Mouse (Mus musculus) neural tube, embryonic 14.5 days (tissue): ENCODE data around the gene Irx3. TPM values are rescaled to one million over a fixed set of nuclear protein-coding genes. Genes with fewer than 3 reads are reported as not detected.

Source experiments
- ATAC-seq: fragments of 200-750 bp; cut with Nextera tagmentation; 2 replicates; pipeline ENCODE4 v1.8.0; 2017; ENCODE audit warnings: low read depth, mild to moderate bottlenecking, moderate TSS enrichment, moderate library complexity
- H3K27ac ChIP-seq: fragments of 300-500 bp; sonication (generic); 2 replicates; pipeline ENCODE4 v1.5.1; 2014; ENCODE audit warnings: low read depth, mild to moderate bottlenecking, control low read depth, low read length, moderate library complexity, mixed read lengths
- H3K27me3 ChIP-seq: fragments of 300-500 bp; sonication (generic); 2 replicates; pipeline ENCODE4 v1.6.1; 2014; ENCODE audit warnings: low read length; ENCODE audit not compliant: control insufficient read depth, insufficient read depth
- H3K36me3 ChIP-seq: fragments of 300-500 bp; sonication (generic); 2 replicates; pipeline ENCODE4 v1.6.1; 2014; ENCODE audit warnings: low read length, mixed read lengths; ENCODE audit not compliant: control insufficient read depth, insufficient read depth
- H3K4me1 ChIP-seq: fragments of 300-500 bp; sonication (generic); 2 replicates; pipeline ENCODE4 v1.6.1; 2014; ENCODE audit warnings: low read length; ENCODE audit not compliant: control insufficient read depth, insufficient read depth
- H3K4me2 ChIP-seq: fragments of 300-500 bp; sonication (generic); 2 replicates; pipeline ENCODE4 v1.6.1; 2014; ENCODE audit warnings: mild to moderate bottlenecking, low read depth, low read length, control low read depth
- H3K4me3 ChIP-seq: fragments of 300-500 bp; sonication (generic); 2 replicates; pipeline ENCODE4 v1.5.1; 2014; ENCODE audit warnings: low read depth, low read length, control low read depth, mixed read lengths
- H3K9ac ChIP-seq: fragments of 300-500 bp; sonication (generic); replicated peaks from 2 replicates; pipeline ENCODE4 v1.6.1; 2014; ENCODE audit warnings: low read depth, mild to moderate bottlenecking, control low read depth, low read length, mixed read lengths
- H3K9me3 ChIP-seq: fragments of 300-500 bp; sonication (generic); 2 replicates; pipeline ENCODE4 v1.6.1; 2016; ENCODE audit warnings: low read length; ENCODE audit not compliant: control insufficient read depth
- WGBS: fragments of 180-500 bp; shearing (Covaris S2); extraction: QIAGEN DNeasy Blood & Tissue Kit; methylation state at CpG from one replicate; pipeline ENCODE4 v1.1.7; 2014; 5-methylcytosine and 5-hydroxymethylcytosine counted together
- polyA plus RNA-seq: library from polyadenylated mRNA; unstranded; fragments of >200 nt; fragmentation: Nextera tagmentation; extraction: Ambion mirVana; gene quantifications from 2 replicates; pipeline ENCODE4 v1.2.1, GENCODE M21; 2014

Irx3 gene
- polyA plus RNA-seq, 1 experiment from 2014 or later, result 4.1 TPM

- ATAC-seq, result no peak
- Histone ChIP-seq H3K4me2 (no peak overlapping the region), H3K9ac (no peak overlapping the region), H3K27me3 (no peaks in the 10 kb centered on the region), H3K4me3 (no peak overlapping the region), H3K9me3 (no peaks in the 10 kb centered on the region), H3K27ac (no peak overlapping the region), H3K4me1 (peaks cover 10% of the 10 kb centered on the region; the same call in 1 of the 2 replicates), H3K36me3 (no peaks in the 10 kb centered on the region)
- WGBS, result 91% methylated on average over 11 of the region's 11 CpGs
These were observed 21.5 kb upstream of the Irx3 start for GRCm38 (mm10) chr8:91823357-91823756.

- Histone ChIP-seq H3K27me3 (no peaks in the 10 kb centered on the region), H3K27ac (no peak overlapping the region), H3K9ac (no peak overlapping the region), H3K4me1 (peaks cover 9% of the 10 kb centered on the region; the same call in 1 of the 2 replicates), H3K4me3 (no peak overlapping the region), H3K36me3 (no peaks in the 10 kb centered on the region), H3K9me3 (no peaks in the 10 kb centered on the region), H3K4me2 (no peak overlapping the region)
- 73% methylated on average over 4 of the region's 4 CpGs for WGBS
- no peak for ATAC-seq
These were observed 20.9 kb upstream of the Irx3 start for GRCm38 (mm10) chr8:91822746-91823145.

DNA sequence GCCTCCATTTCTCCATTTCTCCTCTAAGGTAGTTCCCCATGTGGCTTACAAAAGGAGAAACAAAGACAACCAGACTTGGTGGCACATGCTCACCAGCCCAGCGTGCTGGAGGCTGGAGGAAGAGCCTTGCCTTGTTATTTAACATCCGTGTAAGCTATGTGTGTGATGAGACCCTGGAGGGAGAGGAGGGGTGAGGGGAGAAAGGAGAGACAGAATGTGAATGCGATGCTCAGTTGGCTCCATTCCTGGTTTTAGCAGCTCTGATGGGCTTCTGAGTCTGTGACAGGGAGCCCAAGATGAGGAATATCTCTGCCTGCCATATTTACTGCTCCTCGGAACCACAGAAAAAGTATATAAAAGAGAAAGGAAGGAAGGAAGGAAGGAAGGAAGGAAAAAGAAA, 20.1 kb upstream of the Irx3 start:
- Histone ChIP-seq H3K27ac (no peak overlapping the region), H3K9me3 (no peaks in the 10 kb centered on the region), H3K4me2 (no peak overlapping the region), H3K9ac (no peak overlapping the region), H3K4me3 (no peak overlapping the region), H3K27me3 (no peaks in the 10 kb centered on the region), H3K36me3 (no peaks in the 10 kb centered on the region), H3K4me1 (0 out of 2 replicates have a peak, but pooled peaks cover 2% of the 10 kb centered on the region)
- no peak for ATAC-seq
- 31% methylated on average over 4 of the region's 4 CpGs for WGBS

GRCm38 (mm10) chr8:91819778-91820177, 17.9 kb upstream of the Irx3 start:
- Histone ChIP-seq H3K4me3 (no peak overlapping the region), H3K27me3 (no peaks in the 10 kb centered on the region), H3K4me2 (no peak overlapping the region), H3K9me3 (no peaks in the 10 kb centered on the region), H3K4me1 (no peaks in the 10 kb centered on the region), H3K36me3 (no peaks in the 10 kb centered on the region), H3K27ac (no peak overlapping the region), H3K9ac (no peak overlapping the region)
- no peak for ATAC-seq
- WGBS, result 86% methylated on average over 4 of the region's 4 CpGs

GRCm38 (mm10) chr8:91818784-91819183, 16.9 kb upstream of the Irx3 start:
- WGBS, result 10% methylated on average over 3 of the region's 3 CpGs
- H3K9me3 ChIP-seq, result no peaks in the 10 kb centered on the region
- ATAC-seq, result no peak
- no peaks in the 10 kb centered on the region for H3K27me3 ChIP-seq
- H3K27ac ChIP-seq, result no peak overlapping the region
- H3K36me3 ChIP-seq, result no peaks in the 10 kb centered on the region
- H3K9ac ChIP-seq, result no peak overlapping the region
- H3K4me2 ChIP-seq, result no peak overlapping the region
- no peaks in the 10 kb centered on the region for H3K4me1 ChIP-seq
- H3K4me3 ChIP-seq, result no peak overlapping the region

GRCm38 (mm10) chr8:91814106-91814505, 12.2 kb upstream of the Irx3 start:
- H3K4me2 ChIP-seq, result no peak overlapping the region
- H3K4me3 ChIP-seq, result no peak overlapping the region
- H3K4me1 ChIP-seq, result no peaks in the 10 kb centered on the region
- no peak overlapping the region for H3K9ac ChIP-seq
- H3K27ac ChIP-seq, result no peak overlapping the region
- H3K27me3 ChIP-seq, result peaks cover 2% of the 10 kb centered on the region; the same call in 1 of the 2 replicates
- H3K9me3 ChIP-seq, result no peaks in the 10 kb centered on the region
- H3K36me3 ChIP-seq, result no peaks in the 10 kb centered on the region
- WGBS, result 98% methylated on average over 4 of the region's 4 CpGs
- ATAC-seq, result no peak

GRCm38 (mm10) chr8:91806720-91807241, 4.9 kb upstream of the Irx3 start:
- Histone ChIP-seq H3K9me3 (no peaks in the 10 kb centered on the region), H3K4me1 (peaks cover 21% of the 10 kb centered on the region; the same call in 1 of the 2 replicates), H3K36me3 (no peaks in the 10 kb centered on the region), H3K9ac (no peak overlapping the region), H3K4me2 (peak overlapping the region; percentile 26; the same call in 1 of the 2 replicates), H3K4me3 (no peak overlapping the region), H3K27ac (no peak overlapping the region), H3K27me3 (peaks cover 46% of the 10 kb centered on the region)
- ATAC-seq, result no peak
- WGBS, result 17% methylated on average over 12 of the region's 12 CpGs

- Histone ChIP-seq H3K9ac (no peak overlapping the region), H3K36me3 (no peaks in the 10 kb centered on the region), H3K4me2 (peak overlapping the region; percentile 26; the same call in 1 of the 2 replicates), H3K27ac (no peak overlapping the region), H3K9me3 (no peaks in the 10 kb centered on the region), H3K4me1 (peaks cover 24% of the 10 kb centered on the region), H3K4me3 (peak overlapping the region; percentile 12; the same call in 1 of the 2 replicates), H3K27me3 (peaks cover 46% of the 10 kb centered on the region)
- WGBS, result 3% methylated on average over 33 of the region's 33 CpGs
- no peak for ATAC-seq
These were observed 4.3 kb upstream of the Irx3 start for GRCm38 (mm10) chr8:91806084-91806719.

- H3K4me1 ChIP-seq, result peaks cover 31% of the 10 kb centered on the region
- H3K9me3 ChIP-seq, result no peaks in the 10 kb centered on the region
- no peaks in the 10 kb centered on the region for H3K36me3 ChIP-seq
- no peak for ATAC-seq
- WGBS, result under 1% methylated on average over 32 of the region's 32 CpGs
- H3K9ac ChIP-seq, result 0 out of 2 replicates have a peak overlapping the region, but pooled peaks have one; percentile 13
- peak overlapping the region; percentile 23; the same call in 1 of the 2 replicates for H3K4me3 ChIP-seq
- H3K27me3 ChIP-seq, result peaks cover 46% of the 10 kb centered on the region
- H3K4me2 ChIP-seq, result peak overlapping the region; percentile 29
- no peak overlapping the region for H3K27ac ChIP-seq
These were observed 3.4 kb upstream of the Irx3 start for GRCm38 (mm10) chr8:91805254-91805671.
